Mouse (Mus musculus): ENCODE measurements around the gene Slc25a33.

Gene Slc25a33

DNA sequence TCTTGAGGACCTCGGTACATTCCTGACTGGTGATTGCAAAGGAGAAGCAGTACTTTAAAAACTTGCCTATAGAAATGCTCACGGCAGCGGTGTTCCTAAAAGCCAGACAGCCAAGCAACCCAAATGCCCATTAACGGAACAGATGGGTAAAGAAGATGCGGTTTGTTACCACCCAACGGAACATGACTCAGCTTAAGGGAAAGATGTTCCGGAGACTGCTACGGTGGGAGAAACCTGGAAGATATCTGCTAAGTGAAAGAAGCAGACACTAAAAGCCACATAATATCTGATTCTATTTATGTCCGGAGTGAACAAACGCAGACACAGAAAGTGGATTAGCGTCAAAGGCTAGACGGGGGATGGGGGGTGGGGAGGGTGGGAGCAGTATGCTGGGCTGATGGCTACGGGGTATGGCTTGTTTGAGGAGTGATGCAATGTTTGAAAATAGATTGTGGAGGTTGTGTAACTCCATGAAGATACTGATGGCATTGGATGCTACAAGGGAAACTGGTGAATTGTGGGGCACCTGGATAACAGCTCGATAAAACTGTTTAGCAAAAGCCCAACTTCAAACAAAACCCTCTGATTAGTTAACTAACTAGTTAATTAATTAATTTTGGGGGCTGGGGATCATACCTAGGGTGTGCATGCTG, 22.6 kb upstream of the Slc25a33 start:
- intact Hi-C loops (cut with DNase I), result no loop called here

- intact Hi-C loops (cut with DNase I), result no loop called here
Measured at GRCm38 (mm10) chr4:149794966-149795477, 20.9 kb upstream of the Slc25a33 start.

- intact Hi-C loops (cut with DNase I), result no loop called here
Measured at GRCm38 (mm10) chr4:149794010-149794338, 19.9 kb upstream of the Slc25a33 start.

DNA sequence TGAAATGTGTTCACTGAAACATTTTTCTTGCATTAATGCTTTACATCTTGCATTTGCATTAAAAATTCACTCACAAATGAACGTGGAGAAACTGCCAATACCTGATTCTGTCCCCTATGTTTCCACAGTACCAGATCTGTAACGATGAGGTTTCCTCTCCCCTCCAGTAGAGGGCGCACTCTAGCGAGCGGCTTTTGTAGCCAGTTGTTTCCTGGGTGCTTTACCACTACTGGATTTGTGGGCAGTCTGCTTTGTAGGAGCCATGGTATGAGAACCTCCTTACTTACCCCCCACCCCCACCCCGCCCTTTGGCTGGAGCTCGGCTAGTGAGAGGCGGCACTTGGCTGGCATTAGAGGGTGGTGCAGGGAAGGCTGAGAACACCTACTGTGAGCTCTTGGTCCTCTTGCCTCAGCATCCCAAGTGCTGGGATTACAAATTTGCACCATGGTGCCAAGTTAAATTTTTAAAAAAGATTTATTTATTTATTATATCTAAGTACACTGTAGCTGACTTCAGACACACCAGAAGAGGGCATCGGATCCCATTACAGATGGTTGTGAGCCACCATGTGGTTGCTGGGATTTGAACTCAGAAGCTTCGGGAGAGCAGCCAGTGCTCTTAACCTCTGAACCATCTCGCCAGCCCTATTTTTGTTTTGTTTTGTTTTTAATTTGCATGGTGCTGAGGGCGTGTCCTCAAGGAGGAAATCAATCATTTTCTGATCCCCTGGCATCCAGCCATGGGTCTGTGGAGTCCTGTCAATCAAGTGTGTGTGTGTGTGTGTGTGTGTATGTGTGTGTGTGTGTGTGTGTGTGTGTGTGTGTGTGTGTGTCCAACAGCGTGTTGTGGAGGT, 19.3 kb upstream of the Slc25a33 start:
- intact Hi-C loops (cut with DNase I), result no loop called here

GRCm38 (mm10) chr4:149792159-149792800, 18.2 kb upstream of the Slc25a33 start:
- intact Hi-C loops (cut with DNase I), result no loop called here

DNA sequence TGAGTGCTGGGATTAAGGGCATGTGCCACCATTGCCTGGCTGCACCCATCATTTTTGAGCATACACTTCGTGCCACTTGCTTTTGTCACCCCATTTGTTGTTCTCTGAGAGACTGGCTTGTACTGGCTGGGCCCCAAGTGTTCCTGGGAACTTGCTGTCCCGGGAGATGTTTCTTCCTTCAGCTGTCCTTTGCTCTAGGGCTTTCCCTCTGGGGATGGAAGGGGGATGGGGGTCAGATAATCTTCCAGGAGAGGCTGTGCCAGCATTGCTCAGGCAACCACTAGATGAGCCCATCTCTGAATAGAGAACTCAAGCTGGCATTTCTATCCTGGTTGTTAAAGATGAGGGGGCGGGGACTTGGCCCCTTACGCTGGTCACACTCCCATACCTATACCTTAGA, 17.4 kb upstream of the Slc25a33 start:
- intact Hi-C loops (cut with DNase I), result no loop called here

DNA sequence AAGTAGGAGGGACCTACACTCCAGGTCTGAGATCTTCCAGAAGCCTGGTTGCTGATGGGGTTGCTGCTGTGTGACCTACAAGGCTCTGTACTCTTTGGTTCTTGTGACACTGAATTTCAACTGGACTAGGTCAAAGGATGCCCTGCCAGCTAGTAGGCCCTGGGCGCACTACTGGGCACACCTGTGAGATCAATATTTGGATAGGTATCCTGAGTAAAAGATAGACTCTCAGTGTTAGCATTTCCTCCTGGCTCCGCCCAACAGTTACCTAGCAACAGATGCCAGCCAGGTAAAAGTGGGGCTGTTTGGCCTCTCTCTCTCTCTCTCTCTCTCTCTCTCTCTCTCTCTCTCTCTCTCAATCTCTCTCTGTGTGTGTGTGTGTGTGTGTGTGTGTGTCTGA, 16.9 kb upstream of the Slc25a33 start:
- intact Hi-C loops (cut with DNase I), result no loop called here

DNA sequence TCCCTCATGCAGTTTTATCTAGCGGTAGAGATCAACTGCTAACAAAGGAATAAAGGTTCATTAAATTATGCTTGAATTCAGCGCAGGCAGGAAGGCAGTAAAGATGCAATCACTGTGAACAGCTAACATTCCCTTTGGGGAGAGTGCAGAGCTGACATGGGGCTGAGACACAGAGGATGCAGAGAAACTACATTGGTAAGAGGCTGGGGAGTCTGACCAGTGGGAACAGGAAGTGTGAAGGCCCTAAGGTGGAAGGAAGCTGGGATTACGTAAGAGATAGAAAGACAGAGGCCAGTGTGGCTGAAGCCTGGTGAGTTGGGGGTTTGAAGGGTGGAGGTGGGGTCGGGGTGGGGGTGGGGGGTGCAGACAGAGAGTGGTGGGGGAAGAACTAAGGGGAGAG, 16.5 kb upstream of the Slc25a33 start:
- intact Hi-C loops (cut with DNase I), result no loop called here

DNA sequence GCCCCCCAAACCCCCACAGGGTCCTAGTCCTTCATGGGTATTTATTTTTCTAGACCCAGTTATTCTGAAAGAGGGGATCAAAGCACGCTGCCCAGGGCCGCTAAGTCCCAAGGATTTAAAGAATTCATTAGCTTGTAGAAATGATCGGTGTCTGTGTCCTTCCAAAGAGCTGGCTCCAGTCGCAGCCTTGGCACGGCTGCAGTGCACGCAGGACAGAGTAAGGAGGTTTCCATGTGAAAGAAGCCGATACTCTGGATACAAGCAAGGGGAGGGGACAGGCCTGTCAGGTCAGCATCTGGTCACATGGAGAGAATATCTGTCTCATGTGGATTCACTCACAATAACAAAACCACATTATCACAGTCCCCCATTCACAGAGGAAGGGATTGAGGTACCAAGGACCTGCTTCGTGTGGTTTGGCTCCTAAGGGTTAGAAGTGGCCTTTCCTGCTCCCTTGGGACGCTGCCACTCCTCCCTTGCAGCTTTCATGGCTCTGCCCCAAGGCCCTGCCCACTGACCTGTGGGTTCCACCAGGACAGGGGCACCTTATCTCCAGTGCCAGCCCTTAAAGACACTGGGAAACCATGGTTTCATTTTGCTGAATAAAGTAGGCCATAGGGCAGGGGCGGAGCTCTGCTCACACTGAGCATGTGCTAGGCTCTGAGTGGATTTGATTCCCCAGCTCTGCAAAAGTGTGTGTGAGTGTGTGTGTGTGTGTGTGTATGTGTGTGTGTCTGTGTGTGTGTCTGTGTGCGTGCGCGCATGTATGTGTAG, 15.5 kb upstream of the Slc25a33 start:
- intact Hi-C loops (cut with DNase I), result no loop called here

- intact Hi-C loops (cut with DNase I), result no loop called here
Measured at GRCm38 (mm10) chr4:149784901-149785300, 10.8 kb upstream of the Slc25a33 start.

DNA sequence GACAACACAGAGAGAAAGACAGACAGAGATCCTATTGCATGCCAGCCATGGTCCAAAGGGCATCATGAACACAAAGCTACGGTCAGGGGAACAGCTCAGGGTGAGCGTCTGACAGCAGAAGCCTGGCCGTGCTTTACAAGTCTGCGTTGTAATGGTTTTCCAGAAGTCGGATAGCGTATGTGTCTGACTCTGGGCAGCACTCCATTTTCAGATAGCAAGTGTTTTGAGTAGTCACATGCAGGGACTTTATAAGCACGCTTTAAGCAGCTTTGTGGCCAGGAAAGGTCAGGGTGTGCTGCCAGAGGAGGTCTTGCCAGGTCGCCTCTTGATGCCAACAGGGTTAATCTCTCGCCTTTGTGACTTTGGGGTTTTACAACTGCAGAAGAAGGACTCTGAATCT, 10.3 kb upstream of the Slc25a33 start:
- intact Hi-C loops (cut with DNase I), result no loop called here

- intact Hi-C loops (cut with DNase I), result no loop called here
Measured at GRCm38 (mm10) chr4:149782975-149783374, 8.9 kb upstream of the Slc25a33 start.

- intact Hi-C loops (cut with DNase I), result no loop called here
Measured at GRCm38 (mm10) chr4:149780565-149781356, 6.7 kb upstream of the Slc25a33 start.

GRCm38 (mm10) chr4:149779966-149780365, 5.9 kb upstream of the Slc25a33 start:
- intact Hi-C loops (cut with DNase I), result no loop called here

GRCm38 (mm10) chr4:149777126-149777525, 3.0 kb upstream of the Slc25a33 start:
- intact Hi-C loops (cut with DNase I), result no loop called here

GRCm38 (mm10) chr4:149775760-149776362, 1.8 kb upstream of the Slc25a33 start:
- intact Hi-C loops (cut with DNase I), result no loop called here

- intact Hi-C loops (cut with DNase I), result no loop called here
Measured at GRCm38 (mm10) chr4:149775330-149775729, 1.3 kb upstream of the Slc25a33 start.

GRCm38 (mm10) chr4:149773408-149774093, 526 bp downstream of the Slc25a33 start:
- intact Hi-C loops (cut with DNase I), result no loop called here

- intact Hi-C loops (cut with DNase I), result no loop called here
Measured at GRCm38 (mm10) chr4:149772394-149772793, 1.7 kb downstream of the Slc25a33 start.

DNA sequence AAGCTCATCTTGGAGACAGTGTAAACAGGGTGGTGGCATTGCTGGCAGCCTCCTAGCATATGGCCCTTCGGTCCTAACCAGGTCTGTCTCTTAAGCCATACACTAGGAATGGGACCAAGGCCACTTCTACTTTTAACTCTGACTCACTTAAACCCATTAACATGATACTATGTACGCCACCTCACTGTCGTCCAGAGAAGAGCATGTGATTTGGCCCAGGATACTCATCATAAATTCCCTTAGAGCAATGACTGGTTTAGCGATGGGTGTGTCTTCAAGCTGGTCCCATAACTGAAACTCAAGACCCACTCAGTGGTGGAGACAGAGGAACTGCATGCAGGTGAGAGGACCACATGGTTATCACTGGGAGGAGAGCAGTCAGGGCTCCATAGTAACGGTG, 8.9 kb downstream of the Slc25a33 start:
- intact Hi-C loops (cut with DNase I), result no loop called here

All from adrenal gland (tissue).